Mouse (Mus musculus) forebrain, embryonic 11.5 days (tissue): ENCODE measurements around the gene Adcy2. TPM values are rescaled to one million over a fixed set of nuclear protein-coding genes. Genes with fewer than 3 reads are reported as not detected.

Experiments
- ATAC-seq: fragments of 200-750 bp; cut with Nextera tagmentation; replicated peaks from 2 replicates; pipeline ENCODE4 v1.8.0; 2017; ENCODE audit warnings: moderate TSS enrichment; ENCODE audit not compliant: low FRiP score
- DNase-seq: peaks from one replicate; pipeline ENCODE4 v3.0.0-alpha.2; 2017; ENCODE audit warnings: low spot score
- H3K27ac ChIP-seq: fragments of 300-500 bp; sonication (generic); 2 replicates; pipeline ENCODE4 v1.5.1; 2014; ENCODE audit warnings: low read depth, low read length
- H3K27me3 ChIP-seq: fragments of 300-500 bp; sonication (generic); 2 replicates; pipeline ENCODE4 v1.6.1; 2014; ENCODE audit warnings: mild to moderate bottlenecking, low read length, mixed read lengths; ENCODE audit not compliant: control insufficient read depth, insufficient read depth
- H3K36me3 ChIP-seq: fragments of 300-500 bp; sonication (generic); 2 replicates; pipeline ENCODE4 v1.6.1; 2014; ENCODE audit warnings: mild to moderate bottlenecking, low read length, moderate library complexity, mixed read lengths; ENCODE audit not compliant: control insufficient read depth, insufficient read depth
- H3K4me1 ChIP-seq: fragments of 300-500 bp; sonication (generic); replicated peaks from 2 replicates; pipeline ENCODE4 v1.6.1; 2014; ENCODE audit warnings: low read length, mixed read lengths; ENCODE audit not compliant: control insufficient read depth, insufficient read depth
- H3K4me2 ChIP-seq: fragments of 300-500 bp; sonication (generic); 2 replicates; pipeline ENCODE4 v1.6.1; 2014; ENCODE audit warnings: low read depth, mild to moderate bottlenecking, low read length, moderate library complexity, mixed read lengths; ENCODE audit not compliant: severe bottlenecking
- H3K4me3 ChIP-seq: fragments of 300-500 bp; sonication (generic); 2 replicates; pipeline ENCODE4 v1.5.1; 2014; ENCODE audit warnings: low read depth, low read length
- H3K9ac ChIP-seq: fragments of 300-500 bp; sonication (generic); 2 replicates; pipeline ENCODE4 v1.6.1; 2014; ENCODE audit warnings: low read length
- H3K9me3 ChIP-seq: fragments of 300-500 bp; sonication (generic); 2 replicates; pipeline ENCODE4 v1.6.1; 2016; ENCODE audit warnings: low read length, mixed read lengths; ENCODE audit not compliant: control insufficient read depth
- WGBS: fragments of 180-500 bp; shearing (Covaris S2); extraction: QIAGEN DNeasy Blood & Tissue Kit; methylation state at CpG from one replicate; pipeline ENCODE4 v1.1.7; 2014; 5-methylcytosine and 5-hydroxymethylcytosine counted together
- polyA plus RNA-seq: library from polyadenylated mRNA; unstranded; fragments of >200 nt; fragmentation: Nextera tagmentation; extraction: Ambion mirVana; gene quantifications from 2 replicates; pipeline ENCODE4 v1.2.1, GENCODE M21; 2014

The Adcy2 gene
- polyA plus RNA-seq, 1 experiment from 2014 or later: 1.7 TPM

DNA sequence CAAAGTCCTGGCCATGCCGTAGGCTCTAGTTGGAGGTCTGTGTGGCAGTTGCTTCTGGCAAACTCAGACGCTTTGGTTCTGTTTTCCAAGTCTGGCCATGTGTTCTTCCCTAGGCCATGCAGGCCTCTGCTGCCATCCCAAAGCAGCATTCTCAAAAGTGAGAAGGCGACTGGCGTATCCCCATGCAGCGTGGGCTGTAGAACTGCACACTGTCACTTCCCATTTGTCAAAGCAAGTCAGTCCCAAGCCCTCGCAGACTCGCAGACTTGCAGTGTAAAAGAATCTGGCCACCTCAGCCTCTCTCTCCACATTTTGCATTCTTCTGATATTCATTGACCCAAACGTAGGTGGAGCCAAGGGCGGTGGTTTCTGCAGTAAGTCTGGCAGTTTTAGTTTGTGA, 249.5 kb downstream of the Adcy2 start:
- Histone ChIP-seq H3K9ac (no peak overlapping the region), H3K4me2 (no peak overlapping the region), H3K27me3 (no peaks in the 10 kb centered on the region), H3K36me3 (no peaks in the 10 kb centered on the region), H3K4me3 (no peak overlapping the region), H3K9me3 (no peaks in the 10 kb centered on the region), H3K4me1 (no peaks in the 10 kb centered on the region), H3K27ac (no peak overlapping the region)
- ATAC-seq (no peak), DNase-seq (no peak)
- 79% methylated on average over 9 of the region's 9 CpGs for WGBS

DNA sequence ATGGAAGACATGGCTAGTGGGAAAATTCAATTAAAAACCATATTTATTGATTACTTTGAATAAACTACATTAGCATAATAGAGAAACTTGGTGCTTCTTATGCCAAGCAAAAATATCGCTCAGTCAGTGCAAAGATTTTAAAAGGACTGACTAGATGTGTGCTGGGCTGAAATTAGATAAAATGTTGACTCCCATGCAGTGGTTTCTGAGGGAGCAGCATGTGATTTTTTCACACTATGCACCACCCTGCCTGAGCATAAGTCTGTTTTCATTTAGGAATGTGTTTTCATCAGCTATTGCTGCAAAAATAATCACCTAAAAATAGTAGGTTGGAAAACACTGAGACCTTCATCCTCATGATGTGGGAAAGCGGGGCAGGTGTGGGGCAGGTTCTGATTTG, 250.0 kb downstream of the Adcy2 start:
- DNase-seq (no peak), ATAC-seq (no peak)
- no peaks in the 10 kb centered on the region for H3K4me1 ChIP-seq
- no peaks in the 10 kb centered on the region for H3K27me3 ChIP-seq
- H3K9me3 ChIP-seq: no peaks in the 10 kb centered on the region
- WGBS: 87% methylated on average over 2 of the region's 2 CpGs
- H3K27ac ChIP-seq: no peak overlapping the region
- no peak overlapping the region for H3K4me3 ChIP-seq
- H3K36me3 ChIP-seq: no peaks in the 10 kb centered on the region
- H3K9ac ChIP-seq: no peak overlapping the region
- no peak overlapping the region for H3K4me2 ChIP-seq

DNA sequence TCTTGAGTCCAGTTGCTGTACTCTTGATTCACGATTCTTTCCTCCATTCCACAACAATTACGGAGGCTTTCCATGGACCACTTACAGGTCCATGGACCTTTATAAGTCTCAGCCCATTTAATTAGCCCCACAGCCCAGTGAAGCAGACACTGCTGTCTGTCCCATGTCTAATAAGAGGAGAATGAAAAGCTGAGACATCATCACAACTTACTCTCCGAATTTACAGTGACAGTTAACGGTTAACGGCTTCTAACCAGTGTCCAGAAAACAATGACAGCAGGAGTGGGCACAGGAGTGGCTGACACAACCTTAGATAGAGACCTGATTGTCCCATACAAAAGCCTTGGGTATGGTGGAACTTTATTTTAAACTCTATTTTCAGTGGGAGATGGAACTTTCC, 253.9 kb downstream of the Adcy2 start:
- H3K9me3 ChIP-seq: no peaks in the 10 kb centered on the region
- H3K9ac ChIP-seq: no peak overlapping the region
- H3K4me1 ChIP-seq: no peaks in the 10 kb centered on the region
- H3K27ac ChIP-seq: no peak overlapping the region
- no peak overlapping the region for H3K4me3 ChIP-seq
- DNase-seq: no peak
- H3K36me3 ChIP-seq: no peaks in the 10 kb centered on the region
- no peaks in the 10 kb centered on the region for H3K27me3 ChIP-seq
- H3K4me2 ChIP-seq: no peak overlapping the region
- no peak for ATAC-seq
- WGBS: 94% methylated on average over 5 of the region's 5 CpGs

DNA sequence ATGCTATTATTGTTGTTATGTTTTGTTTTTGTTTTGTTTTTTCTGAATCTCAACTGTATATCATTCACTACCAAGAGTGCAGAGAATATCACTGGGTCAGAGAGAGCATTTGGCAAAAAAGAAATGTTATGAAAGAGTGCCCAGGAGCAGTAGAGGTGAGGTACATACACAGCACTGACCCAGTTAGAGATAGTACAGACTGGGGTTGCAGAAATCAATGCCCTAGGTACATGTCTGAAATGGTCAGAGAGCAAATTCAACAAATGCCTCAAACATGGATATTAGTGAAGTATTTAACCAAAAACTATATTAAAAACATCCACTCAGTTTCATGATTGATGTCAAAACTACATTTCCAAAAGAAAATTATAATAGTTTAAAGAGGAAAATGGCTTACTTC, 286.7 kb downstream of the Adcy2 start:
- H3K36me3 ChIP-seq: no peaks in the 10 kb centered on the region
- H3K27me3 ChIP-seq: no peaks in the 10 kb centered on the region
- no peaks in the 10 kb centered on the region for H3K9me3 ChIP-seq
- ATAC-seq (no peak), DNase-seq (no peak)
- no peak overlapping the region for H3K4me2 ChIP-seq
- H3K27ac ChIP-seq: no peak overlapping the region
- no peak overlapping the region for H3K9ac ChIP-seq
- no peaks in the 10 kb centered on the region for H3K4me1 ChIP-seq
- H3K4me3 ChIP-seq: no peak overlapping the region

DNA sequence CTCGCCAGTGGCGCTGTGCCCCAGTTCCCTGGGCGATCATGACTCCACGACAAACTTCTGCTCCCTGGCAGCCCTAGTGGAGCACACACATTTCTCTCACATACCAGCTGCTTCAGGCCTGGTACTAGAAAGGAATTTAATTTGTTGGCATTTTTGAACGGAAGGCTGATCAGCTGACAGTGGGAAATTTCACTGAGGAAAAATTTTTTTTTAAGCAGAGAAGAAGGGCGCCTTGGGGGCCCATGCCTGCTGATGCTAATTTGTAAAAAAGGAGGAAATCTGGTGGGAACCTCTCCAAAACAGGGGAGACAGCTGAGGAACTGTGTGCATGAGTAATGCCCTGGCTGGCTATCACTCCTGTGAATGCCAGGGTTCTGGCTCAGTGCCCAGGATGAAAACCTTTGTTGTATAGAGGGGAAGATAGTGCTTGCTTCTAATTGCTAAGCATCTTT, 292.0 kb downstream of the Adcy2 start:
- no peak overlapping the region for H3K4me2 ChIP-seq
- DNase-seq (no peak), ATAC-seq (no peak)
- no peaks in the 10 kb centered on the region for H3K4me1 ChIP-seq
- no peaks in the 10 kb centered on the region for H3K9me3 ChIP-seq
- H3K4me3 ChIP-seq: no peak overlapping the region
- WGBS: 91% methylated on average over 6 of the region's 6 CpGs
- H3K27me3 ChIP-seq: no peaks in the 10 kb centered on the region
- no peak overlapping the region for H3K27ac ChIP-seq
- no peak overlapping the region for H3K9ac ChIP-seq
- H3K36me3 ChIP-seq: no peaks in the 10 kb centered on the region

DNA sequence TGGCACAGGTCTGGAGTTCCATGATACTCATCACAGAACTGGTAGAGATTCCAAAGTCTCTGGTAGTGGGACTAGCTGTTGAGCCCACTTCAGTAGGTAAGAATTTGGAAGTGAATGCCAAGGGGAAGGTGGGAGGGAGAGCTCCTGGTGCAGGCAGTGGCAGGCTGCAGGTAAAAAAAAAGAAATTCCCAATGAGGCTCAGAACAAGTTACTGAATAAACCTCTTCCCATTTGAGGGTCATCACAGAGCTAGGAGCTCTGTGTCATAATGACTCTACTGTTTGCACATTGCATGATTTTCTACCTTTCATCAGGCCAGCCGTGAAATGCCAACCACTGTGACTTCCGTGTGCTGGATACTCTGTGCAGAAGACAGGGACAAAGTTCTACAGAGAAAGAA, 314.4 kb downstream of the Adcy2 start:
- H3K27ac ChIP-seq: no peak overlapping the region
- no peak overlapping the region for H3K4me2 ChIP-seq
- no peaks in the 10 kb centered on the region for H3K27me3 ChIP-seq
- H3K9me3 ChIP-seq: no peaks in the 10 kb centered on the region
- DNase-seq (no peak), ATAC-seq (no peak)
- 88% methylated on average over 2 of the region's 2 CpGs for WGBS
- no peaks in the 10 kb centered on the region for H3K36me3 ChIP-seq
- H3K4me1 ChIP-seq: no peaks in the 10 kb centered on the region
- no peak overlapping the region for H3K9ac ChIP-seq
- no peak overlapping the region for H3K4me3 ChIP-seq

DNA sequence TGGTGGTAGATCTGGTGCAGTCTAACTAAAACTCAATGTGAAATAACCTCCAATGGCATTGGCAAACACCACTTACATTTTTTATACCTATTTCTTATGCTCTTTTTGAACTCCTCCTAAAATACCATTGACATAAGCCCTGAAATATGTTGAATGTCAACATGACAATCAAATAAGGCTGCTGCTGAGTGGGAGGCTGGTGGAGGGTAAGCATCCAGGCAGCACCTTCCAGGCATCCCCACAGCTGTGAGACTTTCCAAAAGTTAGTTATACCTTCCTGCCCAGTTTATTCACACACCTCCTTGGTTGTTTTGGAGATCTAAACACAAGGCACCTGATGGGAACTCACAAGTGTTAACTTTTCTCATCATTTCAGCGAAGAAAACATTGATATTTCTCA, 318.9 kb downstream of the Adcy2 start:
- WGBS: 83% methylated on average over 1 of the region's 1 CpGs
- H3K9ac ChIP-seq: no peak overlapping the region

DNA sequence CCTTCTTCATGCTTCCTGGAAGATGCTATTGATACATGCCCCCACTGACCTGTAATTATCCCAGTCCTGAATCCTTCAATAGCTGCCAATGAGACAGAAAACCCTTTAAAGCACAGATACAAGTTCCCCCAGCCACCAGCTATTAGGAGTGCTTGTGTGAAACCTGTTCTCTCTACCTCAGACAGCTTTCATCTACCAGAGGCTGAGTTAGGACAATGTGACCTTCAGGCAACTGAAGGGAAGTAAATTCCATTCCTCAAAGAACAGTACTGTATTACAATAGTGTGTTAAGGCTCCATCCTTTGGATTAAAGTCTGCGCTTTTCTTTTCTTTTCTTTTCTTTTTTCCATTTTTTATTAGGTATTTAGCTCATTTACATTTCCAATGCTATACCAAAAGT, 356.6 kb downstream of the Adcy2 start:
- Histone ChIP-seq H3K27me3 (no peaks in the 10 kb centered on the region), H3K4me2 (no peak overlapping the region), H3K4me1 (no peaks in the 10 kb centered on the region), H3K36me3 (no peaks in the 10 kb centered on the region), H3K27ac (no peak overlapping the region), H3K9me3 (no peaks in the 10 kb centered on the region), H3K9ac (no peak overlapping the region), H3K4me3 (no peak overlapping the region)
- DNase-seq: no peak
- WGBS: 83% methylated on average over 1 of the region's 1 CpGs
- no peak for ATAC-seq

More for the DNA sequence above, 318.9 kb downstream of the Adcy2 start:
- Histone ChIP-seq H3K4me2 (no peak overlapping the region), H3K9me3 (no peaks in the 10 kb centered on the region), H3K27me3 (no peaks in the 10 kb centered on the region), H3K36me3 (no peaks in the 10 kb centered on the region), H3K27ac (no peak overlapping the region), H3K4me3 (no peak overlapping the region), H3K4me1 (no peaks in the 10 kb centered on the region)
- ATAC-seq: no peak
- DNase-seq: no peak

DNA sequence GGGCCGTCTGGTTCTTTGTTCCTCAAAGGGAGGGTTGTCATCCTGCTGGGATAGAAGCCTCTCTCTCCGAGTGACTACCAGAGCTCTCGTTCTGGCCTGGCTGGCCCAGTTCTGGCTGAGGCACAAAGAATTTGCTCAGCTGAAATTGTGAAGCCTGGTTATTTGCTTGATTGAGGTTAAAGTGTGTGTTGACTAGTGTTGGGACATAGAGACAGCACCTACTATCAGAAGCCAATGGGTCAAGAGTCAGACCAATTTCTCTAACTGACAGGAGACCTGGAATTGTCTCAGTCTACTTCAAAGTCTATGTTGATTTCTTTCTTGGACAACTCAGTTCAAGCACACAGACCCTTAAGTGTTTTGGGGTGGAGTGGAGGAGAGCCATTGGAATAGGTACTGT, 372.3 kb downstream of the Adcy2 start:
- no peak overlapping the region for H3K4me2 ChIP-seq
- no peaks in the 10 kb centered on the region for H3K9me3 ChIP-seq
- ATAC-seq (no peak), DNase-seq (no peak)
- no peaks in the 10 kb centered on the region for H3K4me1 ChIP-seq
- H3K9ac ChIP-seq: no peak overlapping the region
- H3K4me3 ChIP-seq: no peak overlapping the region
- H3K27me3 ChIP-seq: no peaks in the 10 kb centered on the region
- no peaks in the 10 kb centered on the region for H3K36me3 ChIP-seq
- 68% methylated on average over 3 of the region's 3 CpGs for WGBS
- H3K27ac ChIP-seq: no peak overlapping the region
